Mouse (Mus musculus) v-Abl transformed pro-B cells (cell line): ENCODE measurements around the gene Mgat5.

ENCODE experiments used
- in situ Hi-C, 2 experiments: fragments of 400-800 bp; cut with MboI; formaldehyde crosslinking; loops; one replicate each; pipeline ENCODE4 v1.15.1; 2025; ENCODE audit not compliant: unreplicated experiment in 2 of 2

Gene Mgat5

DNA sequence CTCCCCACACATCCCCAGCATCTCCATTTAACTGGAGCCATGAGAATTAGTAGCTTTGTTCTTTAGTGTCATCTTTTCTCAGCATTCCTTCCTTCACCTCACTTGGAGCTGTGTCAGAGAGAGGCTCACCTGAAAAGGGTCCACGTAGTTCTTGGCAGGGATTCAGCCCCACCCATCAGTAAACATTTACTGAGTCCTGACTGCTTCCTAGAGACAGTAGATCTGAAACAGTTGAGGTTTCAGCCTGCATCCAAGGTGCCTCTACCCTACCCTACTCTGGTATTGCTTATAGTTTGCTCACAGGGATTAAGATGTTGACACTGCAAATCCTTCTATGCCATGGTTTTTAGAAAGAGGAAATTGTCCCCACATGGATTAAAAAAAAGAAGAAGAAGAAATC lies 43.6 kb downstream of the Mgat5 start:
- in situ Hi-C loops, result no loop called here

DNA sequence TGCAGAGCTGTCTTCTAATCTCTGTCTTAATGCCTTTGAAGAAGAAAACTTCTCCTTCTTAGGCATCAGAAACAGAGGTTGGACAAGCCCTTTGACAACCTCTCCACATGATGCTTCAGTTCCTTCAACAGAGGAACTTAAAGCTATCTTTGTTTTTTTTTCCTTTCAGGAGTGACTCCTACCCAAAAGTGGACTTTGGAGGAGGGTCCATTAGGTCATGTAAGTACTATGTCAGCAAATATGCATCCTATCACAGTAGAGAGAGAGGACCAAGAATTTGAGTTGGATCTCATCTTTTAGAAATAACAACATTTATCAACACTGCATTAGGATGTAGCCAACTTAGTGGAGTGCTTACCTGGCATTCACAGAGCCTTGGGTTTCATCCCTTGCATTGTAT lies 44.8 kb downstream of the Mgat5 start:
- in situ Hi-C loops, result no loop called here

DNA sequence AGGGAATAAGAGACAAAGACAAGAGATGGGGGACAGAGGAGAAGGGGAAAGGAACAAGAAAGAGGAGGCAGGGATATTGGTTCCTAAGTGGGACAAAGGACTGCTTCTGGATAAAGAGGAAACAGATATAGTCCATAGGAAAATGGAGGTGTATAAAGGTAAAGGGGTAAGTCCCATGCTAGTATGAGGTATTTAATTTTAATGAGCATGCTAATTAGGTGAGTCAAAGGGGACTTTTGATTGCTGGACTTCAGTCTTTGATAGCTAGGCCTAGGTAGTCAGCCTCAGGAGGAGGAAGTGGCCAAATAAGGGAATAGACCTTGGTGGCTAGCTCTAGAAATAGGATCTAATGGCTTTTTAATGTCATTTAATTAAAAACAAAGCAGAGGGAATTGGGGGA lies 45.5 kb downstream of the Mgat5 start:
- in situ Hi-C loops, result no loop called here

DNA sequence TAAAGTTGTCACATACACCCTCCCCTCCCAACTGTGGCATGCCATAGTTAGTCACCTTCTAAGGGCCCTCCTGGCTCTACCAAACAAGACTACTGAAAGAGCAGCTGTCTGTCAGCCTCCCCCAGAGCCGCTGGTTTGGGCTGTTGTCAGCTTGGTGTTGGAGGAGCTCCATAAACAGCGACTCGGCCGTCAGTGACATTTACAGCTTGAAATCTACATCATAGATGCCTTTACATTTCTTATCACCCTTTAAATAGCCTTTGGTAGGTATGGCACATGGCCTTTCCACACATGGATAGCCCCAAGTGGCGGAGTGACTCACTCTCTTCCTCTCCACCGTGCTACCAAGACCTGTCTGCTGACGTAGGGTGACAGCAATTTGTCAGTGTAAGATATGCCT lies 46.9 kb downstream of the Mgat5 start:
- in situ Hi-C loops, result no loop called here

DNA sequence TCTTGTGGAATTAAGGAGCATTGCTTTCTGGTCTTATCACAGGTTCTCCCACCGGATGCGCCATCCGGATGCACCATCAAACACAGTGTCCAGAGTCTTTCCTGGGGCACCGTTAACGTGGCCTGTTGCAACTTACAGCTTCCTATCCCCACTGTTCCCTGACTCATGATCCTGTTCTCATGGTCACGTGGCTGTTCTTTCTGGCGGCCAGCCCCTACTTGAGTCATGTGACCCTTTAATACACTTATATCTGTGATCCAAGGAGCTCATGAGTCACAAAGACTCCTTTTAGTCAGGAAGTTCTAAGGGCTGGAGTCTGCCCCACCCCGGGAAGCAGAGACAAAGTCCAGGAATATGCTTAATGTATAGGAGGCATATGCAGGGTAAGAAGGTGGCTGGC lies 52.2 kb downstream of the Mgat5 start:
- in situ Hi-C loops, result no loop called here

DNA sequence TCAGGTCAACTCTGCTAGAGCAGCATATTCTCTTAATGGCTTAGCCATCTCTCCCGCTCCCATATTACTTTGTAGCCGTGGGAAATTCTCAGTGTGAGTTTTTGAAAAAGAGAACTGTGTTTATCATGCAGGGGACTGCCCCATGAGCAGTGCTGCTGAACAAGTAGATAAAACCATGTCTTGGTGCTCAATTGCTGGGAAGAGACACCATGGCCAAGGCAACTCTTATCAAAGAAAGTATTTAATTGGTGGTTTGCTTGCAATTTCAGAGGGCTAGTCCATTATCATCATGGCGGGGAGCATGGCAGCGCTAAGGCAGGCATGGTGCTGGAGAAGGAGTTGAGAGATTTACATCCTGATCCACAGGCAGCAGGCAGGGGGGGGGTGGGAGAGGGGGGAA lies 54.9 kb downstream of the Mgat5 start:
- in situ Hi-C loops, result no loop called here

DNA sequence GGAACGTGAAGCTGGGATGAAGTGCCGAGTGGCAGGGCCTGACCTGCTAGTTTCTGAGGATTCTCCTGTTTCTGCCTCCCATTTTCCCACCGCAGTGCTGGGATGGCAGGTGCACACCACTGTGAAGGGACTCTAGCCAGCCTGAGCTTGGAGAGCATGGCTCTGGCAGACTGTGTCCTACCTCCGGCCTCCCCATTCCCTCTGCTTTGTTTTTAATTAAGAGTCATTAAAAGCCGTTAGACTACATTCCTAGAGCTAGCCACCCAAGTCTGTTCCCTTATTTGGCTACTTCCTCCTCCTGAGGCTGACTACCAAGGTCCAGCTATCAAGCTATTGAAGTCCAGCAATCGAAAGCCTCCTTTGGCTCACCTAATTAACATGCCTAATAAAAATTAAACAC lies 56.2 kb downstream of the Mgat5 start:
- in situ Hi-C loops, result no loop called here

DNA sequence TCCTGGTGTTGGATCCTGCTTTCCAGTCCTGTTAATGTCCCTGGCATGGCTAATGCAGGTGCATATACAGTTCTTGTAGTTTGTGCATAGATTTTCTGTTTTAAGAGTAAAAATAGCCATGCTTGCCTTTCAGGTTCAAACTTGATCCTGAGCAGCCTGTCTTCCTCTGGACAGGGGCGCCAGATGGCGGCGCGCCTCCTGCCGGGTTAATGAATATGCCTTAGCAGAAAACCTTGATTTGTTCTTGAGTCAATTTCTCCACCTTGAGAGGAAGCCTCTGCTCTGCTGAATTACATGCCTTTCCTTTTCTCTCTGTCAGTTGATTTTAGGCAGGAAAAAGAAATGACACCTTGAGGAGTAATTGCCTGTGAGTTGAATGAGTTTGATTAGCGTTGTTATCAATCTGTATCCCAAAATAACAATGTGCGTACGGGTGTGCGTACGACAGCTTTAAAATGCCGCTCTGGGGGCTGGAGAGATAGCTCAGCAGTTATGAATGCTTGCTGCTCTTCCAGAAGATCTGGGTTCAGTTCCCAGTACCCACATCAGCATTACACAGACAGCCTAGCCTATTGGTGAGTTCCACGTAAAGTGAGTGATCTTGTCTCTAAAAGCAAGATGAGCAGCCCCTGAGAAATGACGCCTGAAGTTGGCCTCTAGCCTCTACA lies 57.5 kb downstream of the Mgat5 start:
- in situ Hi-C loops, result no loop called here

DNA sequence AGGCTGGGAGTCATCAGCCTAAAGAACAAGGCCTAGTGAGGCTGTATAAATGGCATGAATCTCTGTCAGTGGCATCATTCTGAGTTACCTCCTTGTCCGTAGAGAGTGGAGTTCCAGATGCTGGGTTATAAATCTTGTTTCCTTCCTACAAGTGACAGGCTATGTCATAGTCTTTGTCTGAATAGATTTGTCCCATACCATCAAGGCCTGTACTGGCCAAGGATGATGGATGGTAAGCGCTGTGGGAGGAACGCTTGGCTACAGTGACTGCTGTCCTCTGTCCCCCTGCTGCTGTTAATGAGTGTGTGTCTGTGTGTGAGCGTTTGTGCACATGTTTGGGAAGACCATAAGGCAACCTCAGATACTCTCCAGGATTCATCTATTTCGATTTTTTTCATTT lies 63.2 kb downstream of the Mgat5 start:
- in situ Hi-C loops, result no loop called here

DNA sequence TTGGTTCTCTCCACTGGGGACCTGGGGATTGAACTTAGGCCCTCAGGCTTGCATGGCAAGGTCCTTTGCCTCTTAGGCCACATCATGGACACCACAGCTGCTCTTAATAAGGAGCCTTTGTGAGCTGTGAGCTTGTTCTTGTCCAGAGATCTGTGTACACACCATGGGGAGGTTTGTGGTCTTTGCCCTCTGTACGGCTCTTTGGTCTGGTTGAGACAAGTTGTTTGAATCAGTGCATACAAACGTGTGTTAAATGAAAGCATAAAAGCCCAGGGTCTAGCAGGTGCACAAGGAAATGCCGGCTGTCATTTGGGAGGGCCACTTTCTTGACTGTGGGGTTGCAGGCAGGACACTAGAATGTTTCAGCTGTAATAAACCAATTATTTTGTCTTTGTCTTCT lies 64.5 kb downstream of the Mgat5 start:
- in situ Hi-C loops, result no loop called here

DNA sequence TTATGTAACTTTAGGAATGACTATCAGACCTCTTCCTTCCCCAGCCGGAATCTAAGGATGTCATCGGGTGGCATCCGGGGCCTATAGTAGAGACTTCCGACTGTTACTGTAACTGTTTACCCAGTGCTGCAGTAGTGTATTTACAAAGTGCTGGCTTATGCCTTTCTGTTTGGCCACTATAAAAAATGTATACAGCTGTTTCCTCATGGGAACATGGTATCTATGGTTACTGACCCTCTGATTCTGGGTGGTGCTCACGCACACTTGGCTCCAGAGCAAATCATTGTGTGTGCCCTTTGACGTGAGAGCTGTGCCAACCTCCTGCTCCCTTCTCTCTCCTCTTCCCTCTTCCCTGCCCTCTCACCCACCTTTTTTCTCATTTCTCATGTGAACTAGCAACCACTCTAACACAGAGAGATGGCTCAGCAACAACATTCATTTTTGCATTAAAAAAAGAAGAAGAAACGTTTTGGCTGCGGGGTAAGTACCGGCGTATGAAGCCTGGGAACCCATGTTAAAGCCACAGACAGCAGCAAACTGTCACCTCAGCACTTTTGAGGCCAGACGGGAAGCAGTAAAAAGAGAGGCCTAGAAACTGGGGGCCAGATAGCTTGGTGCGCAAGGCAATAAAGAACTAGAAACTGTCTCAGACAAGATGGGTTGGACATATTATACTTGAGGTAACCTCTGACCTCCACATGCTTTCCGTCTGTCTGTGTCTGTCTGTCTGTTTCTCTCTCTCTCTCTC lies 65.6 kb downstream of the Mgat5 start:
- in situ Hi-C loops, result no loop called here

DNA sequence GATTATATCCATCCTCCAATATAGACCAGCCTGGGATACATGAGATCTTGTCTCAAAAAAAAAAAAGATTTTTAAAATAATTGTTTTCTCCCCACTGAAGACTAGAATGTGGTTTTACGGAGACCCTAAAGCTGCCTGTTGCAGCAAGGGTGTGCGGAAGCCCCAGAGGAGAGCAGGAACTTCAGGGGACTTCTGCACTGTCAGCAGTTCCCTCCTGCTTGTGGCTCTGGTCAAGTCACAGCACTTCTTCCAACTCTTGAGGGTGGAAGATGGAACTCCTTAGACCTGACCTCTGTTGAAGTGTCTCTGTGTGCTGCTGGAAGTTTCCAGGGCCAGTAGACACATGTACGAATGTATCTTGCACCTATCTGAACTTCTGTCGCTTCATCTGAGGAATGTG lies 66.3 kb downstream of the Mgat5 start:
- in situ Hi-C loops, result no loop called here

DNA sequence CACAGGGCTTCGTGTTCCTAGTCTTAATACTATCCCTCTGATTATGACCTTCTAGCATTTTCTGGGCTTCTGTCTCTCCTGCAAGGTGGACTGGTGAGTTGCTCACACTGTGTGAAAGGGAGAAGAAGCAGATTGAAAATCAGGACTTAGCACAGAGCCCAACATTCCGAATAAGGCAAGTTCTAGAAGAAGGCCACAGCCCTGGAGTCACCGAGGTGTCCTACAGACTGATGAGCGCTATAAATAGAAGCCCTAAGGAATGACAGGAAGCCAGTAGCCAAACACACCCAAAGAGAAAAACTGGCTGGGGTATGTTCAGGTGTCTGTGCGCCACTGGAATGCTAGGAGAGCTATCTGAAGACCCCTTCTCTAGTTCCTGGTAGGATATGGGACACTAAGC lies 68.5 kb downstream of the Mgat5 start:
- in situ Hi-C loops, result no loop called here

DNA sequence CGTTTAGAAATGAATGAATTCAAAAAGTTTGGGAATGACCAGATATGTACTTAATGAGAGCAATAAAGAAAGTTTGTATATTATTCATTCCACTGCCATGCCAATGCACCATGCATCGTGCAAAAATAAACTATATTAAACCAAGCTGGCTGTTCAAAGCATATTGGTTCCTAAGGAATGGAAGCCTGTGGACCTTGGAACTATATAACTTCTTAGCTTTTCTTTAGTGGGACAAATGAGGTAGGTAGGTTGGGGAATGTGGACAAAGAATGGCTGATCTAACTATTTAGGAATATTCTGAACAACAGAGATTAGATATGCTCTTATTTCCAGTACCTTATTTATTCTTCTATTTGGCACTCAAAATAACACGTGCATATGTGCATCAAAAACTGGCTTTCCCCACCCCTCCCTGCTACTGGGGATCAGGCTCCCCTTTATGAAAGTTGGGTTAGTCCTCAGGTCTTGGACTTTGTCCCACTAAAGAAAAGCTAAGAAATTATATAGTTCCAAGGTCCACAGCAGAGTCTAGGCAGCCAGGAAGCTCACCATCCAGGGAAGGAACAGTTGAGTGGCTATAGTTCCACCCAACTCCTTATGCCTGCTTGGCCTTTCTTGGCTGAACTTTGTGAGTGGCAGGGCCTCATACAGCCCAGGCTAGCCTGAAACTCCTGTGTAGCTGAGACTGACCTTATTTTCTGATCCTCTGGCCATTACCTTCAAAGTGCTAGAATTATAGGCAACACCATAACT lies 70.9 kb downstream of the Mgat5 start:
- in situ Hi-C loops, result no loop called here

DNA sequence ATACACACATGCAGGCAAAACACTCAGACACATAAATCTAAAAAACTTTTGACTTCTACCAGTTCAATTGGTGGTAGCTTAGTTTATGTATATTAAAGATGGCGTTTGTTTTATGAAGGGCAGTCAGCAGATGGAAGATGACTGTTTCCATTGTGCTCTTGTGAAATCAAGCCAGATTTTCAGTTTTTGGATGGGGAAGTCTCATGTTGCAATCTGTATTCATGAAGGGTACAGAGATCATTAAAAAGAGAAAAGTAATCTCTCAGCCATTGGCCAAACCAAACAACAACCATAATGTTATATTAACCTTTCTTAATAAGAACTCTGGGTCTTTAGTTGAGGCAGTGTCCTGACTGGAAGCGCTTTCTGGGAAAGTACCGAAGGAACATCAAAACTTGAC lies 73.3 kb downstream of the Mgat5 start:
- in situ Hi-C loops, result no loop called here

DNA sequence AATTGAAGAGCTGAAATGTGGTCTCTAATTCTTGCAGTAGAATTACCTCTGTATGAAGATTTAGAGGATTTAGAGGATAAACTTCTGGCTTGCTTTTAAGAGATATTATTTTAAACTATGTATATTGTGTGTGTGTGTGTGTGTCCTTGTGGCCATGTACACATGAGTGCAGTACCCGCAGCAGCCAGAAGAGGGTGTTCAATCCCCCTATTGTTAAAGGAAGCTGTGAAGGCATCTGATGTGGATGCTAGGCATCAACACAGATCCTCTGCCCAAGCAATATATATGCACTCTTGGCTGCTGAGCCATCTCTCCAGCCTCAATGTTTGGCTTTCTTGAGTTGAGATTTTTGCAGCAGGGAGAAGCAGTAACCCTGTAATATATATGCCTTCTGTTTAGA lies 75.4 kb downstream of the Mgat5 start:
- in situ Hi-C loops, result no loop called here

DNA sequence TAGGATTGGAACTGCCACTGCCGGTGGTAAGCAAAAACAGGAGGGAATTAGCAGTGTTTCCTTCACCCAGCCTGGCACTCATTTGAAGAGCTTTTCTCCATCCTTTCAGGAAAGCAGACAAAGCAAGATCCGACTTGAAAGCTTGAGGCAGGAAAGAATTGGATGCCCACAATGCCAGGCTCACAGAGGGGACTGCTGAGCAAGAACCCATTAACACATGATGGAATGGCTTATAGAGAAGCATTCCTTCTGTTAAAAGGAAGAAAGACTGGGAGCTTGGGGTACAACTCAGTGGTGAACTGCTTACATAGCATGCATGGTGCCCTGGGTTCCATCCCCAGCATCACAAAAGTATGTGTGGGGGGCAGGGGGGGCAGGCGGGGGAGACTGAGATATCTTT lies 80.2 kb downstream of the Mgat5 start:
- in situ Hi-C loops, result no loop called here

DNA sequence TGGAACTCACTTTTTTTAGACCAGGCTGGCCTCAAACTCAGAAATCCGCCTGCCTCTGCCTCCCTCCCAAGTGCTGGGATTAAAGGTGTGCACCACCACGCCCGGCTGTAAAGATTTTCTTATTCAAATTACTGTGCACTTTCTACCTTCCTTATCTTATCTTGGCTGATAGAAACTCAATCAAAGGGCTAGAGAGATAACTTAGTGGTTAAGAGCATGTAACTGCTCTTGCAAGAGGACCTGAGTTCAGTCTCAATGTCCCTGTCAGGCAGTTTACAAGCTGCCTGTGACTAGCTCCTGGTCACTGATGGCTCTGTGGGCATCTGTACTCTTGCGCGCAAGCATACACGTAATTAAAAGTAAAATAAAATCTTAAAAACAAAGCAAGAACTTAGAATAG lies 82.7 kb downstream of the Mgat5 start:
- in situ Hi-C loops, result no loop called here

DNA sequence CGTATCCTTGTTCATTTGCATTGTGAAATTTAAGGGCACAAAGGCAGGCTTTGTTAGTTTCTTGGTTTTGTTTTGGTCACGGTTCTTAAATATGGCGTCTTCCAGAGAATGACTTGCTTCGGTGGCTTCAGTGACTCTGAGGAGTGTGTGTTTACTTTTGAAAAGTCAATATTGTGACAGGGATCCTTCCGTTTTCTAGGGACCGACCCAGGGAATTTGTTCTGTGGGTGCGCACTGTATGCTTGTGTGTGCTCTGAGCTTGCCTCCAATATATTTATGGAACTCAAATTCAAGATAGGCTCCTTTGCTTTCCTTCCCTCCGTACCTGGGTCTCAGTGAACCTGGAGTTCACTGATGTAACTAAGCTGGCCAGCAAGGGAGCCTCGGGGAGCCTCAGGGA lies 86.1 kb downstream of the Mgat5 start:
- in situ Hi-C loops, result no loop called here

DNA sequence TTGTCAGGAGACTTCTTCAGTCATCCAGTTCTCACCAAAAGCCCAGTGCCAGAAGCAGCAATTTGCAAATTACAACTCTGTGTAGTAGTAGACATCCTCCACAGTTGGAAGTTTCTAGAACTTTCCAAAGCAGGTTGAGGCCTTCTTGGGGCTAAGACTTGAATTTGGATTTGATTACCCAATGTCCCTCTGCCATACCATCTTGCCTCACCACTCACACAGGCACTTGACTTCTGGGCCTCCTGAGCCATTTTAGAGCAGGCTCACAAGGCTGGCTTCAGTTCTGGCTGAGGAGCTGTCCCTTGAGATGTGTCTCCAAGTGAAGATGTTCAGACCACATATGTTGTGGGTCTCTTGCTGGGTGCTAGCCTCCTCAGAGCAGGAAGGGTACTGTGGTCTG lies 86.9 kb downstream of the Mgat5 start:
- in situ Hi-C loops, result no loop called here

DNA sequence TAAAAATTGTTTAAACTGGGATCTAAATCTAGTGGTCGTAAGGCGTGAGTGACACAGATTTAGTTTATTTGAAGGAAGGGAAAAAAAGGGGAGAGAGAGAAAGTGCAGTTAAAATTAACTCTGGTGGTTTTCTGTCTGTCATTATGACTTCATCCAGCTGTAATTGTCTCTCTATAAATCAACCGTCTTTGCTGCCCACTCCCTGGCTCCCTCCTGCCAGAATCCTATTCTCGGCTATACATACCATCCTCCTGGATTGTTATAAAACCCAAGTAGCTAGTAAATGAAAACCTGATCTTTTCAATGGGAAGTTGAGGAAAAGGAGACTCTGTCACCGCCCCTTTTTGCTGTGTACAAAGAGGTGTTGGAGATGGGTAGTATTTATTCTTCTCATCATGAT lies 88.5 kb downstream of the Mgat5 start:
- in situ Hi-C loops, result no loop called here

DNA sequence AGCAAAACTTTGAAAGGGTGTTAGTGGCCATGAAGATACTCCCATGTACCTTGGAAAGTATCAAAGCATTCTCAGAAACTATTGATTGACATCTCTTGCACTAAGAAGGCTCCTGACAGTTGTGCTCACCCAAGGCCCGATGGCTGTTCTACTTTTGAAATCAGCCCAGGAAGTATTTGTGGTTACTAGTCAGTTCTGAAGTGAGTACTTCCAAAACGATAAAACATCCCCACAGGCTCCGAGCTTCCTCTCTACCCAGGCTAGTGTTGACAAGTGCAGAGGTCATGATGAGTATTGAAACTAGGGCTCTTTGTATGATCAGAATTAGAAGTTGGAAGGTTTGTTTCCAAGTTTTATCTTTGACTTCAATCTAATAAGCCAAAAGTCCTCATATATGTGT lies 92.0 kb downstream of the Mgat5 start:
- in situ Hi-C loops, result no loop called here
